Mouse (Mus musculus): ENCODE measurements around the gene Clec2l. TPM values are rescaled to one million over a fixed set of nuclear protein-coding genes. Genes with fewer than 3 reads are reported as not detected.

The Clec2l gene
- polyA plus RNA-seq, 1 experiment from 2014 or later, result 6.2 TPM

GRCm38 (mm10) chr6:38698233-38698889 is 35.5 kb downstream of the Clec2l start:
- Histone ChIP-seq H3K4me2 (replicated peaks) (no peak overlapping the region), H3K9ac (replicated peaks) (no peak overlapping the region), H3K4me1 (replicated peaks) (peaks cover 9% of the 10 kb centered on the region; the same call in 1 of the 2 replicates), H3K9me3 (no peaks in the 10 kb centered on the region), H3K36me3 (peaks cover 83% of the 10 kb centered on the region), H3K27me3 (no peaks in the 10 kb centered on the region), H3K4me3 (replicated peaks) (no peak overlapping the region), H3K27ac (no peak overlapping the region)
- ATAC-seq, result 0 out of 2 replicates have a peak, but pooled peaks have one; percentile 46
- WGBS, result 95% methylated on average over 18 of the region's 18 CpGs

GRCm38 (mm10) chr6:38701421-38701820 is 38.6 kb downstream of the Clec2l start:
- Histone ChIP-seq H3K27me3 (no peaks in the 10 kb centered on the region), H3K27ac (no peak overlapping the region), H3K4me2 (replicated peaks) (no peak overlapping the region), H3K4me3 (replicated peaks) (no peak overlapping the region), H3K9ac (replicated peaks) (no peak overlapping the region), H3K9me3 (no peaks in the 10 kb centered on the region), H3K36me3 (peaks cover 80% of the 10 kb centered on the region), H3K4me1 (replicated peaks) (peaks cover 3% of the 10 kb centered on the region; the same call in 1 of the 2 replicates)
- whole genome bisulfite sequencing, result 79% methylated on average over 2 of the region's 2 CpGs
- ATAC-seq, result no peak

- Histone ChIP-seq H3K4me3 (replicated peaks) (no peak overlapping the region), H3K27me3 (no peaks in the 10 kb centered on the region), H3K27ac (no peak overlapping the region), H3K4me1 (replicated peaks) (no peaks in the 10 kb centered on the region), H3K9me3 (no peaks in the 10 kb centered on the region), H3K4me2 (replicated peaks) (no peak overlapping the region), H3K9ac (replicated peaks) (no peak overlapping the region), H3K36me3 (peaks cover 84% of the 10 kb centered on the region)
- no peak for ATAC-seq
- 61% methylated on average over 6 of the region's 6 CpGs for WGBS
Observed at GRCm38 (mm10) chr6:38702810-38703399, 40.0 kb downstream of the Clec2l start.

- H3K27me3 ChIP-seq, result no peaks in the 10 kb centered on the region
- H3K27ac ChIP-seq, result no peak overlapping the region
- WGBS, result 95% methylated on average over 6 of the region's 6 CpGs
- peaks cover 82% of the 10 kb centered on the region for H3K36me3 ChIP-seq
- no peak overlapping the region for H3K9ac ChIP-seq (replicated peaks)
- ATAC-seq, result no peak
- no peak overlapping the region for H3K4me3 ChIP-seq (replicated peaks)
- no peaks in the 10 kb centered on the region for H3K9me3 ChIP-seq
- H3K4me1 ChIP-seq (replicated peaks), result no peaks in the 10 kb centered on the region
- H3K4me2 ChIP-seq (replicated peaks), result no peak overlapping the region
Observed at GRCm38 (mm10) chr6:38703526-38703925, 40.7 kb downstream of the Clec2l start.

- ATAC-seq, result no peak
- Histone ChIP-seq H3K36me3 (peaks cover 81% of the 10 kb centered on the region), H3K9ac (replicated peaks) (no peak overlapping the region), H3K4me2 (replicated peaks) (no peak overlapping the region), H3K9me3 (no peaks in the 10 kb centered on the region), H3K27ac (no peak overlapping the region), H3K4me1 (replicated peaks) (no peaks in the 10 kb centered on the region), H3K4me3 (replicated peaks) (no peak overlapping the region), H3K27me3 (no peaks in the 10 kb centered on the region)
- WGBS, result 93% methylated on average over 7 of the region's 7 CpGs
Observed at GRCm38 (mm10) chr6:38704264-38704984, 41.6 kb downstream of the Clec2l start.

GRCm38 (mm10) chr6:38710449-38710848 is 47.6 kb downstream of the Clec2l start:
- Histone ChIP-seq H3K4me1 (replicated peaks) (no peaks in the 10 kb centered on the region), H3K36me3 (peaks cover 90% of the 10 kb centered on the region), H3K9ac (replicated peaks) (no peak overlapping the region), H3K27me3 (no peaks in the 10 kb centered on the region), H3K9me3 (no peaks in the 10 kb centered on the region), H3K4me3 (replicated peaks) (no peak overlapping the region), H3K4me2 (replicated peaks) (no peak overlapping the region), H3K27ac (no peak overlapping the region)
- ATAC-seq, result no peak
- 96% methylated on average over 3 of the region's 3 CpGs for WGBS

- no peak overlapping the region for H3K27ac ChIP-seq
- peaks cover 93% of the 10 kb centered on the region for H3K36me3 ChIP-seq
Observed at GRCm38 (mm10) chr6:38713957-38714898, 51.4 kb downstream of the Clec2l start.

GRCm38 (mm10) chr6:38715881-38716280 is 53.0 kb downstream of the Clec2l start:
- no peak overlapping the region for H3K9ac ChIP-seq (replicated peaks)
- H3K27ac ChIP-seq, result no peak overlapping the region
- no peaks in the 10 kb centered on the region for H3K27me3 ChIP-seq
- WGBS, result 92% methylated on average over 16 of the region's 16 CpGs
- H3K4me1 ChIP-seq (replicated peaks), result peaks cover 5% of the 10 kb centered on the region; the same call in 1 of the 2 replicates
- no peak for ATAC-seq
- H3K9me3 ChIP-seq, result no peaks in the 10 kb centered on the region
- H3K4me3 ChIP-seq (replicated peaks), result no peak overlapping the region
- H3K4me2 ChIP-seq (replicated peaks), result no peak overlapping the region
- H3K36me3 ChIP-seq, result peaks cover 91% of the 10 kb centered on the region

More at GRCm38 (mm10) chr6:38713957-38714898, 51.4 kb downstream of the Clec2l start:
- Histone ChIP-seq H3K9ac (replicated peaks) (no peak overlapping the region), H3K9me3 (no peaks in the 10 kb centered on the region), H3K27me3 (no peaks in the 10 kb centered on the region), H3K4me2 (replicated peaks) (no peak overlapping the region), H3K4me3 (replicated peaks) (no peak overlapping the region), H3K4me1 (replicated peaks) (no peaks in the 10 kb centered on the region)
- 88% methylated on average over 19 of the region's 19 CpGs for WGBS
- ATAC-seq, result no peak

- peaks cover 74% of the 10 kb centered on the region for H3K36me3 ChIP-seq
- no peak for ATAC-seq
- H3K4me1 ChIP-seq (replicated peaks), result peaks cover 5% of the 10 kb centered on the region; the same call in 1 of the 2 replicates
- no peaks in the 10 kb centered on the region for H3K27me3 ChIP-seq
- no peaks in the 10 kb centered on the region for H3K9me3 ChIP-seq
- H3K4me3 ChIP-seq (replicated peaks), result no peak overlapping the region
- no peak overlapping the region for H3K27ac ChIP-seq
- 91% methylated on average over 7 of the region's 7 CpGs for WGBS
- no peak overlapping the region for H3K9ac ChIP-seq (replicated peaks)
- no peak overlapping the region for H3K4me2 ChIP-seq (replicated peaks)
Observed at GRCm38 (mm10) chr6:38718625-38719024, 55.8 kb downstream of the Clec2l start.

GRCm38 (mm10) chr6:38719229-38719628 is 56.4 kb downstream of the Clec2l start:
- H3K27me3 ChIP-seq, result no peaks in the 10 kb centered on the region
- H3K4me2 ChIP-seq (replicated peaks), result no peak overlapping the region
- no peak overlapping the region for H3K27ac ChIP-seq
- no peaks in the 10 kb centered on the region for H3K9me3 ChIP-seq
- no peak for ATAC-seq
- H3K4me1 ChIP-seq (replicated peaks), result peaks cover 5% of the 10 kb centered on the region; the same call in 1 of the 2 replicates
- H3K36me3 ChIP-seq, result peaks cover 69% of the 10 kb centered on the region
- H3K4me3 ChIP-seq (replicated peaks), result no peak overlapping the region
- H3K9ac ChIP-seq (replicated peaks), result no peak overlapping the region
- 40% methylated on average over 6 of the region's 6 CpGs for WGBS

- no peak for ATAC-seq
- Histone ChIP-seq H3K9ac (replicated peaks) (no peak overlapping the region), H3K27me3 (no peaks in the 10 kb centered on the region), H3K4me1 (replicated peaks) (peaks cover 5% of the 10 kb centered on the region; the same call in 1 of the 2 replicates), H3K9me3 (no peaks in the 10 kb centered on the region), H3K4me2 (replicated peaks) (no peak overlapping the region), H3K4me3 (replicated peaks) (no peak overlapping the region), H3K36me3 (peaks cover 51% of the 10 kb centered on the region), H3K27ac (no peak overlapping the region)
- WGBS, result 91% methylated on average over 1 of the region's 1 CpGs
Observed at GRCm38 (mm10) chr6:38721361-38721760, 58.5 kb downstream of the Clec2l start.
